Mouse (Mus musculus): ENCODE data around the gene Wee1.

DNA sequence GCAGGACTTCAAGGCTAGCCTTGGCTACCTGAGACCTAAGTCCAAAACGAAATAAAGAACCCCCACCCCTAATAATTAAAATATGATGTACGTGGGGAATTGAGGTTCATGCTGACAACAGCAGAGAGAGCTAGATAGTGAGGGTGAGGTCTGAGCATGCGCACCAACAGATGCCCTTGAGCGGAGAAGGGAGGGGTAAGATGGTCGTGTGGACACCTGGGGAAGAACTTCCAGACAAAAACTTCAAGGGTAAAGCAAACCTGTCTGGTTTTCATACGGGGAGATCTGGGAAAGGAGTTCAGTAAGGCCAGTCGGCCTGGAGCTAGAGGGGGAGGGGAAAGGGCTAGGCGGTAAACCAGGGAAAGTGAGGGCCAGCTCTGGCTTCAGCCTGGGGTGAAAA lies 59.6 kb downstream of the Wee1 start:
- TF ChIP-seq CTCF (IDR thresholded peaks at IDR 0.05; ENCODE audit: low read depth), result no peak
- TF ChIP-seq EP300 (IDR thresholded peaks at IDR 0.05; ENCODE audit: low read depth), result no peak
